Mouse (Mus musculus): ENCODE results near the gene Fam209. TPM values are rescaled to one million over a fixed set of nuclear protein-coding genes. Genes with fewer than 3 reads are reported as not detected.

Gene Fam209
- polyA plus RNA-seq, 1 experiment from 2014 or later = not detected

DNA sequence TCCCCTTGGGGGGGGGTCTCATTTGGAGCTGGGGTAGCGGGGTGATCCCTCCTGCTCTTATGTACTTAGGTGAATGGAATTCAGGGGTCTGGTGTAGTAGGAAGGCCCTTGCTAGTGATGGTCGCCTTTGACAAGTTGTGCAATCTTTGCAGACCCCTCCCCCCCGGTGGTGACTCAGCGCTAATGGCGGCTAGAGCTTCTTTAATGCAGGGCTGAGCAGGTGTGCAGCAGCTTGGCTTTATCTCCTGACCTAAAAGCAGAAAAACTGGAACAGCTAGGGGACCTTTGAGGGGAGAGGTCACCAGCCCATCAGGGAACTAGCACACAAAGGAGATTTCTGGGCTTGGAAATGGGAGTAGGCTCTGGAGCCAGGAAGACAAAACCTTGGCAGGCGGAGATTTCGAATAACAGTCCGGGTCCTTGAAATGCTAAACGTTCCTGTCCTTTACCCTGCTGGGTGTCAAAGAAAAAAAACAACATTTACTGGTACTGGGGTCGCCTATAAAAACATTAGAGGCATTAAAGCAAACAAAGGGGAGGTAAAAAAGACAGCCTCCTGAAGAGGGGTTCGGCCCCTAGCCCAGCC lies 44.2 kb downstream of the Fam209 start:
- H3K4me3 ChIP-seq (ENCODE audit: low read length) = no peak overlapping the region
- WGBS = 13% methylated on average over 11 of the region's 11 CpGs
- H3K9ac ChIP-seq (ENCODE audit: low read depth, low read length) = no peak overlapping the region
- H3K36me3 ChIP-seq (ENCODE audit: control insufficient read depth, insufficient read depth, low read length) = no peaks in the 10 kb centered on the region
- H3K4me1 ChIP-seq (ENCODE audit: control insufficient read depth, insufficient read depth, low read length) = no peaks in the 10 kb centered on the region
- H3K27me3 ChIP-seq (ENCODE audit: control insufficient read depth, insufficient read depth, low read length) = no peaks in the 10 kb centered on the region
- H3K27ac ChIP-seq (ENCODE audit: low read depth, low read length) = no peak overlapping the region
- H3K9me3 ChIP-seq (ENCODE audit: control insufficient read depth, low read length) = no peaks in the 10 kb centered on the region
- H3K4me2 ChIP-seq (replicated peaks; ENCODE audit: low read depth, low read length) = no peak overlapping the region
- ATAC-seq (ENCODE audit: low FRiP score, low TSS enrichment) = no peak

DNA sequence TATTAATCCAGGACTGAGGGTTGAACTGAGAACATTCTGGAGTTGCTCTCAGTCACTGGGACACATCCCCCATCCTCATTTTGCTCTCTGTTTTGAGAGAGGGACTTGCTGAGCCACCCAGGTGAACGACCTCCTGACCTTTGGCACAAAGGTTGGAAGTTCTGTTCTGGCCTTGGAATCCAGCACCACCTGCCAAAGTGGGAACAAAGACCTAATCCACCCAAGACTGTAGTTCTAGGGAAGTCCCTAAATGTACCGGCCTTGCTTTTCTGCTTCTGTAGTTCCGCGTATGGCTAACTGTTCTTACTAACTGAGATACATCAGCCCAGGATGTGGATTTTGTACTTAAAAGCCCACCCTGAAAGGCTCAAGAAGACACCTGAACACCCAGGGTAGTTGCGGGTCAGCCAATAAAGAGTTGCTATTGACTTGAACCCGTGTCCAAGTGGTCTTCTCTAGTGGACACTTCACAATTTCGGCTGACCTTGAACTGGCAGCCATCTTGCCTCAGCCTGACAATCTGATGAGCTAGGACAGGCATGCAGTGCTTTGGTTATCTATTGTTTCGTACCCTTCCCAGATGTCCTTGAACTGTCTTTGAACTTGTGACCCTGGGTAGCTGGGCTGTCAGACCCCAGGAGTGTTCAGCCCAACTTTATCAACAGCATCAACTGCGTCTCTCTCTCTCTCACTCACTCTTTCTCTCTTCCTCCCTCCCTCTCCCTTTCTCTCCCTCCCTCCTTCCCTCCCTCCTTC lies 48.5 kb downstream of the Fam209 start:
- no peak overlapping the region for H3K4me3 ChIP-seq (ENCODE audit: low read length)
- ATAC-seq (ENCODE audit: low FRiP score, low TSS enrichment) = no peak
- no peak overlapping the region for H3K4me2 ChIP-seq (replicated peaks; ENCODE audit: low read depth, low read length)
- H3K36me3 ChIP-seq (ENCODE audit: control insufficient read depth, insufficient read depth, low read length) = no peaks in the 10 kb centered on the region
- H3K9ac ChIP-seq (ENCODE audit: low read depth, low read length) = no peak overlapping the region
- 90% methylated on average over 9 of the region's 9 CpGs for WGBS
- no peaks in the 10 kb centered on the region for H3K4me1 ChIP-seq (ENCODE audit: control insufficient read depth, insufficient read depth, low read length)
- no peak overlapping the region for H3K27ac ChIP-seq (ENCODE audit: low read depth, low read length)
- H3K9me3 ChIP-seq (ENCODE audit: control insufficient read depth, low read length) = no peaks in the 10 kb centered on the region
- H3K27me3 ChIP-seq (ENCODE audit: control insufficient read depth, insufficient read depth, low read length) = no peaks in the 10 kb centered on the region

DNA sequence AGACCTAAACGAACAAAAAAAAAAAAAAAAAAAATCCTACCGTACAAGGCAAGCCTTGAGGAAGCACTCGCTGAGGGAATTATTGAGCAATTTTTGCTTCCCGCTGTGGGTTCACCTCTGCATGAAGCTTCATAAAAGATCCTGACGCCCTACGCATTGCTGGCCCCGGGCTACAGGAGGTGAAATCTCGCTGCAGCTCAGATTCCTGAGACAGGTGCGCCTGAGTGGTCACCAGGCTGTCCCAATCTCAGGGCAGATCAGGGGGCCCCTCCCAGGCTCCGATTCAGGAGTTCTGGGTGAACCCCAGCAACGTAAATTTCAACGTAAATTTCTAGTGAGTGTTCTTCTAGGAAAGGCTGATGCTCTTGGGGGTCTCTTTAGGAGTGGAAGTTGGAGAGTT lies 50.2 kb downstream of the Fam209 start:
- Histone ChIP-seq H3K4me1 (ENCODE audit: control insufficient read depth, insufficient read depth, low read length) (no peaks in the 10 kb centered on the region), H3K4me3 (ENCODE audit: low read length) (no peak overlapping the region), H3K36me3 (ENCODE audit: control insufficient read depth, insufficient read depth, low read length) (no peaks in the 10 kb centered on the region), H3K9me3 (ENCODE audit: control insufficient read depth, low read length) (no peaks in the 10 kb centered on the region), H3K4me2 (replicated peaks; ENCODE audit: low read depth, low read length) (no peak overlapping the region), H3K9ac (ENCODE audit: low read depth, low read length) (no peak overlapping the region), H3K27ac (ENCODE audit: low read depth, low read length) (no peak overlapping the region), H3K27me3 (ENCODE audit: control insufficient read depth, insufficient read depth, low read length) (no peaks in the 10 kb centered on the region)
- ATAC-seq (ENCODE audit: low FRiP score, low TSS enrichment) = no peak
- 70% methylated on average over 11 of the region's 12 CpGs for WGBS

Other genes starting within 250 kb of the Fam209 start
- not detected in 2 replicates for gene Mc3r, start 224.0 kb upstream of the Fam209 start, polyA plus RNA-seq (2014; fragmentation: Nextera tagmentation; extraction: Ambion mirVana)
- gene Fam210b, start 127.0 kb upstream of the Fam209 start, polyA plus RNA-seq (2014; fragmentation: Nextera tagmentation; extraction: Ambion mirVana) = 6.5 and 7.1 TPM in 2 replicates
- 126 and 136 TPM in 2 replicates for gene Aurka, start 102.0 kb upstream of the Fam209 start, polyA plus RNA-seq (2014; fragmentation: Nextera tagmentation; extraction: Ambion mirVana)
- 35.1 and 49.5 TPM in 2 replicates for gene Cstf1, start 101.8 kb upstream of the Fam209 start, polyA plus RNA-seq (2014; fragmentation: Nextera tagmentation; extraction: Ambion mirVana)
- gene Cass4, start 78.7 kb upstream of the Fam209 start, polyA plus RNA-seq (2014; fragmentation: Nextera tagmentation; extraction: Ambion mirVana) = 0.19 and 0.57 TPM in 2 replicates
- gene Rtf2, start 32.0 kb upstream of the Fam209 start, polyA plus RNA-seq (2014; fragmentation: Nextera tagmentation; extraction: Ambion mirVana) = 64.0 and 74.4 TPM in 2 replicates
- 0.77 and 1.0 TPM in 2 replicates for gene Gcnt7, start 13.9 kb upstream of the Fam209 start, polyA plus RNA-seq (2014; fragmentation: Nextera tagmentation; extraction: Ambion mirVana)
- 0.60 and 0.66 TPM in 2 replicates for gene Tfap2c, start 77.1 kb downstream of the Fam209 start, polyA plus RNA-seq (2014; fragmentation: Nextera tagmentation; extraction: Ambion mirVana)

Data from kidney, embryonic 14.5 days (tissue).